Mouse (Mus musculus) adrenal gland, adult (tissue): ENCODE data around the gene Lnx1.
A peak's percentile ranks its signal among the peaks of the same experiment; 100 is the strongest.

Experiments used
- DNase-seq, 2 experiments: peaks; one replicate each; pipeline ENCODE4 v3.0.0; 2022 to 2023; ENCODE audit warnings: low spot score in 1 of 2; ENCODE audit not compliant: inconsistent age in 2 of 2

Lnx1 gene

DNA sequence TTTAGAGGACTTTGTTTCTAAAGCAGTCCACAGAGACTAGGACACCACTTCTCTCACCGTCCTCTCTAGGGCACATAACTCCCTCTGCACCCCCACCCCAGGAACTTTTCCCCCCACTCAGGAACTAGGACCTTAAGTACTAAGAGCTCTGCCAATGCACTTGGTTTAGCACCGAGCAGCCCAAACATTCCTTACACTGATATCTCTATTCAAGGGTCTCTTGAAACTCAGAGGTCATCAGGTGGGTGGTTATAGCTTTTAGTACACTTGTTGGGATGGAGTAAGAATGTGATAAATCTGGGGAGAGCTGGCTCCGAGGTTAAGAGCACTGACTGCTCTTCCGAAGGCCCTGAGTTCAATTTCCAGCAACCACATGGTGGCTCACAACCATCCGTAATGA lies 90.0 kb downstream of the Lnx1 start:
- no peak for DNase-seq

DNA sequence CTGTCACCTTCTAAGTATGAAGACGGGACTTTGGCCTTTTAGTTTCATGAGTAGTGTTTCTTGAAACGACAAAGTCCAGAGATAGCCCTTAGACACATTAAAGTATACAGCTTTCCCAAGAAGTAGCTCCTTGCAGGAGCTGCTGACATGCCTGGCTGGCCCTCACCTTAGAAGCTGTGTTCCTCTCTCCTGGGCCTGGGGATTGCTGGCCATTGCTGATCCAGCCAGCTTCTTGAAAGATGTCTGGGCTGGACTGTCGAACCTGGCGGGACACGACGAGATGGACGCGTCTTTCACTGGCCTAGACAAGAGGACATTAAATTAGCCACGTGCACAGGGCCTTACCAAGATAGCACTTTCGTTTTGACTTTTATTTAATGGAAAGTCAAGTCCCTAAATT lies 92.2 kb downstream of the Lnx1 start:
- no peak for DNase-seq

DNA sequence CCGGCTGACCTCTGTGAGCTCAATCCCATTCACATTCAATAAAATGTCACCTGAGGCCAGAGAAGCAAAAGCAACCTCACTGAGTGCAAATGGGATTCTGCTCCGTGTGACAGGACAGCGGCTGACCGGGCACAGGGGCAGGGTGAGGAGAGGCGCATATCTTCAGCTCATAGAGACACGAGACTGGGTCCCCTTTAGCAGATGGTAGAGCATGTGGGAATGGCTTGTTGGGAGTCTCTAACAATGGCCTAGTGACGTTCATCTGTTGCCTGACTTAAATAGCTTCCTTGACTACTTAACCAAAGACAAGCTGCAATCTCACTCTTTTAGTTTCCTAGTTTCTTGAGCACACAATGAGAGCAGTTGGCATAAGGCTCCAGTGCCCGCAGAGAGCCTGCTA lies 96.5 kb downstream of the Lnx1 start:
- DNase-seq, result no peak

- DNase-seq, result no peak
These were observed 99.4 kb downstream of the Lnx1 start for GRCm38 (mm10) chr5:74603306-74603705.

- DNase-seq, result no peak
These were observed 100.3 kb downstream of the Lnx1 start for GRCm38 (mm10) chr5:74602371-74602770.

GRCm38 (mm10) chr5:74601965-74602364 lies 100.7 kb downstream of the Lnx1 start:
- no peak for DNase-seq

DNA sequence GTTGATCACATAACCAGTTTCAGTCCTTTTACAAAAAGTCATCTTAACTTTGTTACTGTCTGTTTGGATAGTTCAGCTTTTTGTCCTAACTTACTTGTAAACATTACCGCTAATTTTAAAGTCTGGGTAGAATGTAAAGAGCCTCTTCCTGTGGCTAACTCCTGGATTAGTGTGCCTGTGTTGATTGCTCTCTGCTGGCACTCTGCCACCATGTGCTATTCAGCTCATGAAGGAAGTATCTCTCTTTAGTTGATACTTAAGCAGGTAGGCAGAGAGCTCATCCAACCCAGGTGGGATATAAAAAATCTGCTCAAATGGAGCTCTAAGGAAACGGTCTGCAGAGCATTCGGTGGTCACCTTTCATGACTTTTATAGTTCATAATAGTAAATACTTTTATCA lies 101.5 kb downstream of the Lnx1 start:
- DNase-seq, result no peak

DNA sequence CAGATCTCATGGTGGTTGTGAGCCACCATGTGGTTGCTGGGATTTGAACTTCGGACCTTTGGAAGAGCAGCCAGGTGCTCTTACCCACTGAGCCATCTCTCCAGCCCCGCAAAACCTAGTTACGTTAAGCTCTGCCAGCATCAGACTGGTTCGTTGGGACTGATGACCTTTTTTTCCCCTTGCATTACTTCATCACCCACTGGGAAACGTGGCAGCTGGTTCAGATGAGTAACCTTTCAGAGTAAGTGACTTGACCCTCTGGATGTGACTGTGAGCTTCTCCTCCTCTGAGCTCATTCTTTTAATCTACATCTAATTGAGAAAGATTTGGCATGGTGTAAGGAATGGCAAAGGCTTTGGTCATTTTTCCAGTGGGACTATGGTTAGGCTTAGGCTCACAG lies 102.7 kb downstream of the Lnx1 start:
- DNase-seq, result no peak

DNA sequence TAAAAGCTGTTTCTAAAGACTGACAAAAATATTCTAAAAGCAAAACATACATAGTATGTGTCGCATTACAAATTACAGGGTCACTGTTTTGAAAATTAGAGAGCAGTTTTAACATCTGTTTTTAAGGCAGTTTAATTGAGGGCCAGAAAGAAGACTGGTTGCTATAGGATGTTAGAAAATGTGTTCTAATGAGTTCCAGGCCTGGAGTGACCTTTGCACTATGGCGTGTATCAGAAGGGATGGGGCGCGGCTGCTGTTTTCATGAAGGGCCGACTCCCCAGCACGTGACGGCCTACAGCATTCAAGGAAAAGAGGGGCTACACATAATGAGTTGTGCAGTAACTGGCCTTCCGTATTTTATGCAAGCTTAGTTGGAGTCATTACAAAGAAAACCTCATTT lies 109.6 kb downstream of the Lnx1 start:
- DNase-seq, result no peak

- DNase-seq, result no peak
These were observed 111.3 kb downstream of the Lnx1 start for GRCm38 (mm10) chr5:74591413-74591812.

DNA sequence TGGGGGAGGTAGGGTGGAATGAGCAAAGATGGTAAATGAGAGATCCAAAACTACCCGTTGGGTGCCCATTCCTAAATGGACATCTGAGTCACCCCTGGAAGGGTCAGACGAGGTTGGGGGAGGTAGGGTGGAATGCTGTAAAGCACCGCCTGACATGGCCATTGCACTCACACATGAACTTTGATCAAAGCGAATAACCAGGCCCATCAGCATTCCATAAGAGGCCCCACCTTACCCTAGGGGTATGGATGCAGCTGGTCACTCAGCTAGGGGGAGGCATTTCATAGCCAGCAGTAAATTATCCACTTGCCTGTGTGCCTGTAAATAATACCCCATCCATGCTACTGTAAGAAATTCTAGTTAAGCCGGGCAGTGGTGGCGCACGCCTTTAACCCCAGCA lies 113.6 kb downstream of the Lnx1 start:
- DNase-seq, result no peak

DNA sequence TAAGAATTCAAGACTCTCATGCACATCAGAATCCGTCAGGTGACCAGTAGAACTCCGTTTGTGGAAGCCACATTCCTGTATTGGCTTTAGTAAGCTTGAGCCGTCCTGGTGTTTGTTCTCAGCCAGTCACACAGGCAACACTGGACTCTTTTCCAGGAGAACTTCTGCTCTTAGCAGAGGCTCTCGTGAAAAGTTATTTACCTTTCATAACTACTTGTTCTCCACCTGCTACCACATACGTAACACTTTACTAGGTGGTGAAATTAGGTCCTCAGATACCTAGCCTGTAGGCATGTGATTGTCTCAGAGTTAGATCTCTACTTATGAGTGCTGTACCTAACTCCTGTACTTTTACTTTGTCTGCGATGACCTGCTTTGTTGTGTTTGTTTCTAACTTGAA lies 130.9 kb downstream of the Lnx1 start:
- no peak for DNase-seq

GRCm38 (mm10) chr5:74561151-74561550 lies 141.6 kb downstream of the Lnx1 start:
- DNase-seq, result peak; percentile 14 to 38

DNA sequence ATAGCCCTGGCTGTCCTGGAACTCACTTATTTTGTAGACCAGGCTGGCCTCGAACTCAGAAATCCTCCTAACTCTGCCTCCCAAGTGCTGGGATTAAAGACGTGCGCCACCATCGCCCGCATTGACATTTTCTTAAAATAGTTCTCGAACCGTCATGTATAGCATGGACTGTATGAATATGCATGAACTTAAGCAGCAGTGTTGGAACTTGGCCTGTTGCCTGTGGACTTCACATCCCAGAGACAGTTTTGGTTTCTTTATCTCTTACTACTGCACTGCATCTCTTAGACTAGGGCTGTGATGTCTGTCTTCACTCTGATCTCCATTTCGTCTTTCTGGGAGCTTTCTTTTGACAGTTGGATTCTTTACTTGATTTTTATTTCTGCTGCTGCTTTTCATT lies 153.1 kb downstream of the Lnx1 start:
- DNase-seq, result no peak

- peak in 1 of 2 experiments; percentile 72 for DNase-seq
These were observed 157.1 kb downstream of the Lnx1 start for GRCm38 (mm10) chr5:74545606-74546005.
